In genomic region chr7:99381214-99382087, GRCm38 (mm10) we compare ENCODE assay signal across 8 mouse cellular contexts. TPM values are rescaled to one million over a fixed set of nuclear protein-coding genes. Genes with fewer than 3 reads are reported as not detected.
DNase-seq lines count a peak whose midpoint lies in the region; ATAC-seq lines count a peak whose summit lies in the region.

Gdpd5 (plus strand) TSS chr7:99381414.

- under 1% methylated on average over 67 of the region's 73 CpGs for WGBS in hindbrain, embryonic 14.5 days

- H3K9ac ChIP-seq in hindbrain, embryonic 14.5 days = peak within 1 kb of the TSS; percentile 86

- H3K27me3 ChIP-seq in hindbrain, embryonic 14.5 days (ENCODE audit: control insufficient read depth, insufficient read depth, low read length) = no peaks in the 10 kb centered on the region

- peak; percentile 94 for ATAC-seq in hindbrain, embryonic 14.5 days (ENCODE audit: low FRiP score)

- peak; percentile 96 for DNase-seq in R1 (ENCODE audit: low read depth, low spot score)
- DNase-seq in cerebellum, postnatal 25 days = peak; percentile 100
- peak; percentile 94 to 98 for DNase-seq in frontal cortex, postnatal 25 days (ENCODE audit: low spot score in 2 of 2)
- peak; percentile 99 for DNase-seq in hindbrain, embryonic 14.5 days (ENCODE audit: low spot score)
- DNase-seq in layer of hippocampus, postnatal 36 days = peak; percentile 99
- DNase-seq in lung, postnatal 36 days = peak; percentile 99
- DNase-seq in retina, postnatal 1 day = peak; percentile 99
- DNase-seq in urinary bladder, adult 18-20 months (ENCODE audit: low spot score in 2 of 2) = peak; percentile 99 to 100

- peak within 1 kb of the TSS; percentile 76 for H3K4me3 ChIP-seq in hindbrain, embryonic 14.5 days (replicated peaks; ENCODE audit: low read length)

- H3K4me2 ChIP-seq in hindbrain, embryonic 14.5 days (replicated peaks) = peak within 1 kb of the TSS; percentile 94

- H3K4me1 ChIP-seq in hindbrain, embryonic 14.5 days (replicated peaks; ENCODE audit: control insufficient read depth, insufficient read depth, low read length) = peaks cover 47% of the 10 kb centered on the region

- H3K9me3 ChIP-seq in hindbrain, embryonic 14.5 days (ENCODE audit: control insufficient read depth, low read length) = no peaks in the 10 kb centered on the region

- no peaks in the 10 kb centered on the region; the same call in 1 of the 2 replicates for H3K36me3 ChIP-seq in hindbrain, embryonic 14.5 days (replicated peaks; ENCODE audit: control insufficient read depth, insufficient read depth)

- peak within 1 kb of the TSS; percentile 95 for H3K27ac ChIP-seq in hindbrain, embryonic 14.5 days

RNA-seq across cellular contexts. Expression of gene Gdpd5, which starts in this region (rescaled TPM):
- polyA plus RNA-seq in hindbrain, embryonic 14.5 days (2014; fragmentation: Nextera tagmentation; extraction: Ambion mirVana) = 37.7 and 46.2 TPM in 2 replicates
- total RNA-seq in layer of hippocampus, postnatal 36 days (2021) = 10 to 100 TPM; 19.1 to 19.9 TPM

Comparison
In these comparisons a context has a peak if more than half of its experiments do, and no peak if none do; other contexts are left out.
1. Peak in every context shown above with its lines: DNase-seq, ATAC-seq, H3K4me3 ChIP-seq and H3K27ac ChIP-seq.